Mouse (Mus musculus) lung, embryonic 14.5 days (tissue): ENCODE measurements around the gene Lat. TPM values are rescaled to one million over a fixed set of nuclear protein-coding genes. Genes with fewer than 3 reads are reported as not detected.
"Not testable (repeated sequence)": the region's sequence is repeated elsewhere in the genome, so short reads cannot be mapped to it uniquely, and the experiment has no call there.

Source experiments
- ATAC-seq: fragments of 200-750 bp; cut with Nextera tagmentation; 2 replicates; pipeline ENCODE4 v1.8.0; 2017; ENCODE audit warnings: mild to moderate bottlenecking, moderate TSS enrichment, moderate library complexity; ENCODE audit not compliant: insufficient read depth
- DNase-seq: peaks from one replicate; pipeline ENCODE4 v3.0.0-alpha.2; 2015
- H3K27ac ChIP-seq: fragments of 300-500 bp; sonication (generic); 2 replicates; pipeline ENCODE4 v1.5.1; 2014; ENCODE audit warnings: low read depth, mild to moderate bottlenecking, moderate library complexity
- H3K27me3 ChIP-seq: fragments of 300-500 bp; sonication (generic); 2 replicates; pipeline ENCODE4 v1.6.1; 2014; ENCODE audit warnings: low read length, control low read depth; ENCODE audit not compliant: insufficient read depth
- H3K36me3 ChIP-seq: fragments of 300-500 bp; sonication (generic); 2 replicates; pipeline ENCODE4 v1.6.1; 2014; ENCODE audit warnings: control low read depth; ENCODE audit not compliant: insufficient read depth
- H3K4me1 ChIP-seq: fragments of 300-500 bp; sonication (generic); 2 replicates; pipeline ENCODE4 v1.6.1; 2014; ENCODE audit warnings: antibody characterized with exemption, control low read depth; ENCODE audit not compliant: insufficient read depth
- H3K4me2 ChIP-seq: fragments of 300-500 bp; sonication (generic); 2 replicates; pipeline ENCODE4 v1.6.1; 2014; ENCODE audit warnings: mild to moderate bottlenecking
- H3K4me3 ChIP-seq: fragments of 300-500 bp; sonication (generic); 2 replicates; pipeline ENCODE4 v1.5.1; 2014; ENCODE audit warnings: low read depth, low read length
- H3K9ac ChIP-seq: fragments of 300-500 bp; sonication (generic); 2 replicates; pipeline ENCODE4 v1.6.1; 2014
- H3K9me3 ChIP-seq: fragments of 300-500 bp; sonication (generic); 2 replicates; pipeline ENCODE4 v1.6.1; 2016; ENCODE audit warnings: low read depth, low read length, control low read depth
- CTCF ChIP-seq: IDR thresholded peaks from 2 replicates; pipeline ENCODE4 v1.5.1; 2016; ENCODE audit warnings: antibody characterized with exemption, low read depth
- WGBS: fragments of 180-500 bp; shearing (Covaris S2); extraction: QIAGEN DNeasy Blood & Tissue Kit; methylation state at CpG from one replicate; pipeline ENCODE4 v1.1.7; 2014; 5-methylcytosine and 5-hydroxymethylcytosine counted together
- polyA plus RNA-seq: library from polyadenylated mRNA; unstranded; fragments of >200 nt; fragmentation: Nextera tagmentation; extraction: Ambion mirVana; gene quantifications from 2 replicates; pipeline ENCODE4 v1.2.1, GENCODE M21; 2014

The Lat gene
- polyA plus RNA-seq, 1 experiment from 2014 or later, result 1.7 TPM

GRCm38 (mm10) chr7:126332691-126333090 is 36.7 kb downstream of the Lat start:
- no peak for DNase-seq
- Histone ChIP-seq H3K9ac (no peak overlapping the region), H3K4me2 (no peak overlapping the region), H3K4me1 (no peaks in the 10 kb centered on the region), H3K36me3 (no peaks in the 10 kb centered on the region), H3K27me3 (no peaks in the 10 kb centered on the region), H3K4me3 (no peak overlapping the region), H3K9me3 (no peaks in the 10 kb centered on the region), H3K27ac (no peak overlapping the region)
- 53% methylated on average over 3 of the region's 3 CpGs for WGBS
- peak; percentile 28 for TF ChIP-seq CTCF
- ATAC-seq, result no peak

- 30% methylated on average over 2 of the region's 2 CpGs for WGBS
- H3K9ac ChIP-seq, result no peak overlapping the region
- no peak for ATAC-seq
- no peak overlapping the region for H3K4me2 ChIP-seq
- no peak for TF ChIP-seq CTCF
- no peaks in the 10 kb centered on the region for H3K27me3 ChIP-seq
- H3K4me1 ChIP-seq, result no peaks in the 10 kb centered on the region
- no peaks in the 10 kb centered on the region for H3K36me3 ChIP-seq
- H3K27ac ChIP-seq, result no peak overlapping the region
- H3K9me3 ChIP-seq, result no peaks in the 10 kb centered on the region
- H3K4me3 ChIP-seq, result no peak overlapping the region
- no peak for DNase-seq
These were observed 38.7 kb downstream of the Lat start for GRCm38 (mm10) chr7:126330693-126331092.

GRCm38 (mm10) chr7:126329907-126330645 is 39.3 kb downstream of the Lat start:
- H3K36me3 ChIP-seq, result no peaks in the 10 kb centered on the region
- H3K4me2 ChIP-seq, result no peak overlapping the region
- H3K27ac ChIP-seq, result no peak overlapping the region
- no peak for DNase-seq
- H3K9me3 ChIP-seq, result no peaks in the 10 kb centered on the region
- no peaks in the 10 kb centered on the region for H3K27me3 ChIP-seq
- TF ChIP-seq CTCF, result no peak
- H3K9ac ChIP-seq, result no peak overlapping the region
- no peak for ATAC-seq
- H3K4me3 ChIP-seq, result no peak overlapping the region
- 79% methylated on average over 9 of the region's 9 CpGs for WGBS
- H3K4me1 ChIP-seq, result no peaks in the 10 kb centered on the region

- H3K4me1 ChIP-seq, ATAC-seq, H3K4me2 ChIP-seq, H3K9ac ChIP-seq, H3K36me3 ChIP-seq, DNase-seq, H3K4me3 ChIP-seq, H3K27me3 ChIP-seq, H3K27ac ChIP-seq, H3K9me3 ChIP-seq: not testable (repeated sequence)
- WGBS, result 91% methylated on average over 4 of the region's 6 CpGs
These were observed 40.5 kb downstream of the Lat start for GRCm38 (mm10) chr7:126328848-126329247.

GRCm38 (mm10) chr7:126325576-126326273 is 43.6 kb downstream of the Lat start:
- 21% methylated on average over 9 of the region's 9 CpGs for WGBS
- not testable (repeated sequence) for H3K9ac ChIP-seq, H3K4me1 ChIP-seq

GRCm38 (mm10) chr7:126324791-126325190 is 44.6 kb downstream of the Lat start:
- DNase-seq (peak; percentile 11), ATAC-seq (no peak)
- WGBS, result 6% methylated on average over 3 of the region's 3 CpGs
- H3K4me2 ChIP-seq, result no peak overlapping the region
- no peaks in the 10 kb centered on the region for H3K36me3 ChIP-seq
- no peak overlapping the region for H3K9ac ChIP-seq
- H3K27me3 ChIP-seq, result no peaks in the 10 kb centered on the region
- H3K4me3 ChIP-seq, result no peak overlapping the region
- no peak overlapping the region for H3K27ac ChIP-seq
- no peaks in the 10 kb centered on the region for H3K9me3 ChIP-seq
- H3K4me1 ChIP-seq, result no peaks in the 10 kb centered on the region
- TF ChIP-seq CTCF, result no peak

More at GRCm38 (mm10) chr7:126325576-126326273, 43.6 kb downstream of the Lat start:
- not testable (repeated sequence) for H3K4me2 ChIP-seq, H3K36me3 ChIP-seq, H3K4me3 ChIP-seq, H3K27ac ChIP-seq, ATAC-seq, DNase-seq, H3K9me3 ChIP-seq, H3K27me3 ChIP-seq

- Histone ChIP-seq H3K4me3 (no peak overlapping the region), H3K27me3 (no peaks in the 10 kb centered on the region), H3K4me2 (no peak overlapping the region), H3K27ac (no peak overlapping the region), H3K9me3 (no peaks in the 10 kb centered on the region), H3K9ac (no peak overlapping the region), H3K36me3 (no peaks in the 10 kb centered on the region), H3K4me1 (no peaks in the 10 kb centered on the region)
- WGBS, result 9% methylated on average over 11 of the region's 11 CpGs
- DNase-seq (peak; percentile 96), ATAC-seq (no peak)
- TF ChIP-seq CTCF, result peak; percentile 89
These were observed 45.6 kb downstream of the Lat start for GRCm38 (mm10) chr7:126323729-126324128.
